Mouse (Mus musculus): ENCODE measurements around the gene Ripk4.

The Ripk4 gene

GRCm38 (mm10) chr16:97736562-97736961 is 27.0 kb downstream of the Ripk4 start:
- DNase-seq (ENCODE audit: low read depth in 1 of 2, low spot score in 2 of 2): no peak

GRCm38 (mm10) chr16:97734760-97735322 is 28.7 kb downstream of the Ripk4 start:
- DNase-seq (ENCODE audit: low read depth in 1 of 2, low spot score in 2 of 2): no peak

GRCm38 (mm10) chr16:97733599-97733998 is 30.0 kb downstream of the Ripk4 start:
- no peak for DNase-seq (ENCODE audit: low read depth in 1 of 2, low spot score in 2 of 2)

GRCm38 (mm10) chr16:97730321-97730720 is 33.3 kb downstream of the Ripk4 start:
- DNase-seq (ENCODE audit: low read depth in 1 of 2, low spot score in 2 of 2): no peak

- no peak for DNase-seq (ENCODE audit: low read depth in 1 of 2, low spot score in 2 of 2)
Measured at GRCm38 (mm10) chr16:97726436-97726835, 37.2 kb downstream of the Ripk4 start.

GRCm38 (mm10) chr16:97720093-97720492 is 43.5 kb downstream of the Ripk4 start:
- no peak for DNase-seq (ENCODE audit: low read depth in 1 of 2, low spot score in 2 of 2)

- DNase-seq (ENCODE audit: low read depth in 1 of 2, low spot score in 2 of 2): no peak
Measured at GRCm38 (mm10) chr16:97719392-97719983, 44.1 kb downstream of the Ripk4 start.

GRCm38 (mm10) chr16:97716567-97716966 is 47.0 kb downstream of the Ripk4 start:
- no peak for DNase-seq (ENCODE audit: low read depth in 1 of 2, low spot score in 2 of 2)

GRCm38 (mm10) chr16:97712129-97712528 is 51.5 kb downstream of the Ripk4 start:
- no peak for DNase-seq (ENCODE audit: low read depth in 1 of 2, low spot score in 2 of 2)

- DNase-seq (ENCODE audit: low read depth in 1 of 2, low spot score in 2 of 2): no peak
Measured at GRCm38 (mm10) chr16:97701871-97702270, 61.7 kb downstream of the Ripk4 start.

- no peak for DNase-seq (ENCODE audit: low read depth in 1 of 2, low spot score in 2 of 2)
Measured at GRCm38 (mm10) chr16:97697769-97698168, 65.8 kb downstream of the Ripk4 start.

- no peak for DNase-seq (ENCODE audit: low read depth in 1 of 2, low spot score in 2 of 2)
Measured at GRCm38 (mm10) chr16:97695709-97696108, 67.9 kb downstream of the Ripk4 start.

All from monocyte, adult 2 months (primary cell).